Mouse (Mus musculus): Measurements from ENCODE around the gene Sgsh. TPM values are rescaled to one million over a fixed set of nuclear protein-coding genes. Genes with fewer than 3 reads are reported as not detected.

The Sgsh gene
- polyA plus RNA-seq, 1 experiment: 4.2 TPM

- H3K79me2 ChIP-seq (ENCODE audit: control insufficient read depth, insufficient read depth): no peaks in the 10 kb centered on the region
- no peak overlapping the region for H3K4me2 ChIP-seq (ENCODE audit: low read depth)
- TF ChIP-seq CEBPB (IDR thresholded peaks at IDR 0.05; ENCODE audit: insufficient read depth, poor library complexity, severe bottlenecking): no peak
- H3ac ChIP-seq (ENCODE audit: control insufficient read depth, insufficient read length): no peak overlapping the region
- no peak overlapping the region for H3K4me3 ChIP-seq
- peaks cover 48% of the 10 kb centered on the region for H3K27me3 ChIP-seq (ENCODE audit: control insufficient read depth, insufficient read depth, insufficient read length)
- no peaks in the 10 kb centered on the region for H3K36me3 ChIP-seq (ENCODE audit: control insufficient read depth, insufficient read depth)
Observed at GRCm38 (mm10) chr11:119331970-119332369, 23.4 kb downstream of the Sgsh start.

DNA sequence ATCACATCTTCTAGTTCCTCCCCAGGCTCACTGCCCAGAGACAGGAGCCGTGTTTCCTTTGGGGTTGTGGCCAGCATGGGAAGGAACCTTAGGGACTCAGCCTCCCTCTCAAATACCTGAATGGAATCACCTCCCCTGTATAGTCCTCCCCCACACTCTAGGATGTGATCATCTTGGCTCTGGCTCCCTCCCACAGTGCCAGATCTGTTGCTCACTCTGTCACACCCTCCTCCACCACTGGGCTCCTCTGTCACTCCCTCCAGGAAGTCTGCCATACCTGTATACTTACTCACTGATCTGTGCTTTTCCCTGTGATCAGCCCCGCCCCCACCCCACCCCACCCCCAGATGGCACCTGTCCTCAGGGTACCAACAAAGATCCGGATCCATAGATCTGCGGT lies 24.7 kb downstream of the Sgsh start:
- no peaks in the 10 kb centered on the region for H3K36me3 ChIP-seq (ENCODE audit: control insufficient read depth, insufficient read depth)
- no peaks in the 10 kb centered on the region for H3K79me2 ChIP-seq (ENCODE audit: control insufficient read depth, insufficient read depth)
- no peak for TF ChIP-seq SRF (IDR thresholded peaks at IDR 0.05; ENCODE audit: control insufficient read depth, insufficient read length, low read depth)
- H3K4me2 ChIP-seq (ENCODE audit: low read depth): no peak overlapping the region
- no peak overlapping the region for H3K4me3 ChIP-seq
- peaks cover 38% of the 10 kb centered on the region for H3K27me3 ChIP-seq (ENCODE audit: control insufficient read depth, insufficient read depth, insufficient read length)
- no peak overlapping the region for H3ac ChIP-seq (ENCODE audit: control insufficient read depth, insufficient read length)

- Histone ChIP-seq H3K36me3 (ENCODE audit: control insufficient read depth, insufficient read depth) (no peaks in the 10 kb centered on the region), H3ac (ENCODE audit: control insufficient read depth, insufficient read length) (no peak overlapping the region), H3K79me2 (ENCODE audit: control insufficient read depth, insufficient read depth) (no peaks in the 10 kb centered on the region), H3K27me3 (ENCODE audit: control insufficient read depth, insufficient read depth, insufficient read length) (peaks cover 33% of the 10 kb centered on the region), H3K4me3 (no peak overlapping the region), H3K4me2 (ENCODE audit: low read depth) (no peak overlapping the region)
- no peak for TF ChIP-seq REST (IDR thresholded peaks at IDR 0.05; ENCODE audit: insufficient read depth, insufficient read length)
- TF ChIP-seq TCF3 (IDR thresholded peaks at IDR 0.05; ENCODE audit: insufficient read length, low read depth): no peak
Observed at GRCm38 (mm10) chr11:119325068-119325467, 30.3 kb downstream of the Sgsh start.

DNA sequence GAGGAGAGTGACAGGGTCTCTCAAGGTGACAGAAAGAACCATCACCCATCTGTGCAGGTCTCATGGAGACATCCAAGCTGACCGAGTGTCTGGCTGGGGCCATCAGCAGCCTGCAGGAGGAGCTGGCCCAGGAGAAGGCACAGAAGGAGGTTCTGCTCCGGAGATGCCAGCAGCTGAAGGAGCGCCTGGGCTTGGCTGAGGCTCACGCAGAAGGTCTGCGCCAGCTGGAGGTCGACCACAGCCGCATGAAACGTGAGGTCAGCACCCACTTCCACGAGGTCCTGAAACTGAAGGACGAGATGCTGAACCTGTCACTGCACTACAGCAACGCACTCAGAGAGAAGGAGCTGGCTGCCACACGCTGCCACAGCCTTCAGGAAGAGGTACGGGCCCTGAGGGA lies 32.8 kb downstream of the Sgsh start:
- no peaks in the 10 kb centered on the region for H3K36me3 ChIP-seq (ENCODE audit: control insufficient read depth, insufficient read depth)
- H3K4me3 ChIP-seq: no peak overlapping the region
- no peak overlapping the region for H3K4me2 ChIP-seq (ENCODE audit: low read depth)
- H3K79me2 ChIP-seq (ENCODE audit: control insufficient read depth, insufficient read depth): no peaks in the 10 kb centered on the region
- peaks cover 43% of the 10 kb centered on the region for H3K27me3 ChIP-seq (ENCODE audit: control insufficient read depth, insufficient read depth, insufficient read length)
- TF ChIP-seq MYOD1 (IDR thresholded peaks at IDR 0.05; ENCODE audit: control insufficient read depth in 1 of 3, insufficient read length in 2 of 3, low read depth in 2 of 3) (no peak), MYOG (IDR thresholded peaks at IDR 0.05; ENCODE audit: control insufficient read depth in 1 of 3, insufficient read depth in 1 of 3, insufficient read length in 2 of 3, low read depth in 2 of 3) (peak in 2 of 3 experiments; percentile 23 to 40)
- no peak overlapping the region for H3ac ChIP-seq (ENCODE audit: control insufficient read depth, insufficient read length)

GRCm38 (mm10) chr11:119316720-119317119 lies 38.6 kb downstream of the Sgsh start:
- Histone ChIP-seq H3K4me2 (ENCODE audit: low read depth) (no peak overlapping the region), H3K27me3 (ENCODE audit: control insufficient read depth, insufficient read depth, insufficient read length) (peaks cover 15% of the 10 kb centered on the region), H3K4me3 (no peak overlapping the region), H3K36me3 (ENCODE audit: control insufficient read depth, insufficient read depth) (no peaks in the 10 kb centered on the region), H3K79me2 (ENCODE audit: control insufficient read depth, insufficient read depth) (no peaks in the 10 kb centered on the region), H3ac (ENCODE audit: control insufficient read depth, insufficient read length) (no peak overlapping the region)
- TF ChIP-seq E2F4 (IDR thresholded peaks at IDR 0.05; ENCODE audit: insufficient read depth) (no peak), POLR2A (IDR thresholded peaks at IDR 0.05; ENCODE audit: insufficient read length, low read depth) (no peak), USF1 (IDR thresholded peaks at IDR 0.05; ENCODE audit: low read depth) (no peak), MYOD1 (IDR thresholded peaks at IDR 0.05; ENCODE audit: control insufficient read depth in 1 of 3, insufficient read length in 2 of 3, low read depth in 2 of 3) (peak in 1 of 3 experiments; percentile 58), TCF12 (IDR thresholded peaks at IDR 0.05; ENCODE audit: insufficient read depth, poor library complexity, severe bottlenecking) (no peak), SRF (IDR thresholded peaks at IDR 0.05; ENCODE audit: control insufficient read depth, insufficient read length, low read depth) (no peak), CEBPB (IDR thresholded peaks at IDR 0.05; ENCODE audit: insufficient read depth, poor library complexity, severe bottlenecking) (no peak), MYOG (IDR thresholded peaks at IDR 0.05; ENCODE audit: control insufficient read depth in 1 of 3, insufficient read depth in 1 of 3, insufficient read length in 2 of 3, low read depth in 2 of 3) (peak in 1 of 3 experiments; percentile 28), REST (IDR thresholded peaks at IDR 0.05; ENCODE audit: insufficient read depth, insufficient read length) (no peak), POLR2AphosphoS2 (IDR thresholded peaks at IDR 0.05; ENCODE audit: insufficient read length, low read depth) (no peak)

GRCm38 (mm10) chr11:119314252-119314936 lies 40.9 kb downstream of the Sgsh start:
- H3K4me2 ChIP-seq (ENCODE audit: low read depth): no peak overlapping the region
- TF ChIP-seq CEBPB (IDR thresholded peaks at IDR 0.05; ENCODE audit: insufficient read depth, poor library complexity, severe bottlenecking) (no peak), TCF3 (IDR thresholded peaks at IDR 0.05; ENCODE audit: insufficient read length, low read depth) (no peak), TCF12 (IDR thresholded peaks at IDR 0.05; ENCODE audit: insufficient read depth, poor library complexity, severe bottlenecking) (no peak), POLR2A (IDR thresholded peaks at IDR 0.05; ENCODE audit: insufficient read length, low read depth) (no peak), USF1 (IDR thresholded peaks at IDR 0.05; ENCODE audit: low read depth) (no peak), MYOG (IDR thresholded peaks at IDR 0.05; ENCODE audit: control insufficient read depth in 1 of 3, insufficient read depth in 1 of 3, insufficient read length in 2 of 3, low read depth in 2 of 3) (no peak), POLR2AphosphoS2 (IDR thresholded peaks at IDR 0.05; ENCODE audit: insufficient read length, low read depth) (no peak)
- no peak overlapping the region for H3K4me3 ChIP-seq
- no peaks in the 10 kb centered on the region for H3K79me2 ChIP-seq (ENCODE audit: control insufficient read depth, insufficient read depth)
- peaks cover 18% of the 10 kb centered on the region for H3K27me3 ChIP-seq (ENCODE audit: control insufficient read depth, insufficient read depth, insufficient read length)
- H3ac ChIP-seq (ENCODE audit: control insufficient read depth, insufficient read length): no peak overlapping the region
- no peaks in the 10 kb centered on the region for H3K36me3 ChIP-seq (ENCODE audit: control insufficient read depth, insufficient read depth)

Measured in myocyte (in vitro differentiated cells).